Mouse (Mus musculus) cerebellum, postnatal 4 days (tissue): ENCODE data around the gene Igfbp6.

Source experiments
- DNase-seq, 2 experiments: peaks; one replicate each; pipeline ENCODE4 v3.0.0; 2022; ENCODE audit warnings: low spot score in 2 of 2, mixed read lengths in 1 of 2

The Igfbp6 gene

DNA sequence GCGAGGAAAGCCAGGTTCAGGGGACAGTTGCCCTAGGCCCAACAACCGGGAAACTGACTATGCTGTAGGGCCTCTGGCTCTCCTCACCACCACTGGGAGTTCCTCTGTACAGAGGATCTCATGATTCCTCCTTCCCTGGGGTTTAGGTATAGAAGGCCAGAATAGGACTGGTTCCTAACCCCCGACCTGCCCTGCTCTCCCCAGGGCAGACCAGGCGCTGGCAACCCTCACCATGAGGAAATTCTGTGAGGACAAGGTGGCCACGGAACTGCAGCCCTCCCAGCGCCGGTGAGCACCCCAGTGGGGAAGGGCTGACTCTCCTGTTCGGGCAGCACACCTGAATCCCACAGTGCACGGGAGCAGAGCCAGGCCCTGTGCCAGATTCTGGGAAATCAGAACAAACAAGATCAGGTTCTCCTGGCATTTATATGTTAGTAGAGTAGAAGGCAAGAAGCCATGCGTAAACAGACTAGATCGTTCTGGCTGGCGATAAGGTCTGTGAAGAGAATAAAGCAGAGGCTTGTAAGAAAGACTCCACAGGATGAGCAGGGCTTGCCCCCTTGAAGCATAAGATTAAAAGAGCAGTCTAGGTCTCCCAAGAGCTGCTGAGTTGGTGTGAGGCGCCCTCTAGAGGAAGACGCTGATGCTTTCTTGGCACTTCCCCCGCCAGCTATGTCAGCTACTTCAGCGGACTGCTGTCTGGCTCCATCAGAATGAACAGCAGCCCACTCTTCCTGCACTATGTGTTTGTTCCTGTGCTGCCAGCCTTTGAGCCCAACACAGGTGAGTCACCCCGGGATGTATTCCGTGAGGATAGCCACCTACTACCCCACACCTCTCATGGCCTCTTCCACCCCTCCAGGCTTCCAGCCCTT is 35.3 kb upstream of the Igfbp6 start:
- peak; percentile 67 to 82 for DNase-seq

DNA sequence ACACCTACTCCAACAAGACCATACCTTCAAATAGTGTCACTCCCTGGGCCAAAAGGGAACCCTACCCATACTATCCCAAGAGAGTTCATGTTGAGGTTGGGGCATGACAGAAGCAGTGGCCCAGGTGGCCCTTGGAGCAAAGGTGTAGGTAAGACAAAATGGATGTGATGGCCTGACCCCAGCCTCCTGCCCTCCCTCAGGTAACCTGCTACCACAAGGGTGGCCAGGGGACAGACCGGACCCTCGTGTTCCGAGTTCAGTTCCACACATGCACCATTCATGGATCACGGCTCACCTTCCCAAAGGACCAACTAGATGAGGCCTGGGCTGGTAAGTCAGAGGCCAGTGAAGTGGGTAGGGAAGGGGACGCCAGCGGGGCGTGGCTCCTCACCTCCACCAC is 33.9 kb upstream of the Igfbp6 start:
- DNase-seq: no peak

DNA sequence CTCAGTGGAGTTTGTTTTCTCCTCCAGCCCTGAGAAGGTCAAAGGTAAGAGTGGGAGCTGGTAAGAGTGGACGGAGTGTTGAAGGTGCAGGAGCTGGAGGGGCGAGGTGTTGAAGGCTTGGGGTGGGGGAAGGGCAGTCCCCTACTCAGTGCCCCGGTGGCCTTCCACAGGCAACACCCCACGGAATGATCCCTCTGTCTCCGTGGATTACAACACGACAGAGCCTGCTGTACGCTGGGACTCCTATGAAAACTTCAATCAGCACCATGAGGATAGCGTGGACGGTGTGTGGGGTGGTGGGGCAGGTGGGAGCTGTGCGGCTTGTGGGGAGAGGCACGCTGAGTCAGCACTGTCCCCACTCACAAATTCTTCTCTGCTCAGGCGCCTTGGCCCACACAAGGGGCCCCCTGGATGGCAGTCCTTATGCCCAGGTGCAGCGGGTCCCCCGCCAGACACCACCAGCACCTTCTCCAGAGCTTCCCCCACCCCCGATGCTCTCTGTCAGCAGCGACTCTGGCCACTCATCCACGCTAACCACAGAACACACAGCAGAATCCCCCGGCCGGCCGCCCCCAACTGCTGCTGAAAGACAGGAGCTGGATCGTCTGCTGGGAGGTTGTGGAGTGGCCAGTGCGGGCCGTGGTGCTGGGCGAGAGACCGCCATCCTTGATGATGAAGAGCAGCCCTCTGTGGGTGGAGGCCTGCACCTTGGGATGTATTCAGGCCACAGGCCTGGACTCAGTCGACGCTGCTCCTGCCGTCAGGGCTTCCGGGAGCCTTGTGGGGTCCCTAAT is 33.3 kb upstream of the Igfbp6 start:
- no peak for DNase-seq

DNA sequence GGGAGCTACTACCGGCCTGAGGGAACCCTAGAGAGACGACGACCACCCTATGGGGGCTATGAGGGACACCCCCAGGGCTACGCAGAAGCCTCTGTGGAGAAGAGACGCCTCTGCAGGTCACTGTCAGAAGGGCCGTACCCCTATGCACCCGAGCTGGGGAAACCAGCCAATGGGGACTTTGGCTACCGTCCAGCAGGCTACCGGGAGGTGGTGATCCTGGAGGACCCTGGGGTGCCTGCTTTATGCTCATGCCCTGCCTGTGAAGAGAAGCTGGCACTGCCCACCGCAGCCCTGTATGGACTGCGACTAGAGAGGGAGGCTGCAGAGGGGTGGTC is 32.7 kb upstream of the Igfbp6 start:
- no peak for DNase-seq

DNA sequence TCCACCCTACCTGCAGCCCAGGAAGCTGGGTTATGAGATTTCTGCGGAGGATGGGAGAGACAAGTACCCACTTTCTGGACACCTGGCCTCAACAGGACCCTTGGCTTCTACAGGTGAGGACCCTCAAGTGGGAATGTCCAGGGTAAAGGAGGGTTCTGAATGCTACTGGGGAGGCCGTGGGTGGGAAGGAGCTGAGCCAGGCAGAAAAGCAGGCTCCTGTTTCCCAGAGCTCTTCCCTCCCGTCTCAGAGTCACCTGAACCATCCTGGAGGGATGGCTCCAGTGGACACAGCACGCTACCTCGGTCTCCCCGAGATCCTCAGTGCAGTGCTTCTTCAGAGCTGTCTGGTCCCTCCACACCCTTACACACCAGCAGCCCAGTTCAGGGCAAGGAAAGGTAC is 32.0 kb upstream of the Igfbp6 start:
- DNase-seq: no peak

DNA sequence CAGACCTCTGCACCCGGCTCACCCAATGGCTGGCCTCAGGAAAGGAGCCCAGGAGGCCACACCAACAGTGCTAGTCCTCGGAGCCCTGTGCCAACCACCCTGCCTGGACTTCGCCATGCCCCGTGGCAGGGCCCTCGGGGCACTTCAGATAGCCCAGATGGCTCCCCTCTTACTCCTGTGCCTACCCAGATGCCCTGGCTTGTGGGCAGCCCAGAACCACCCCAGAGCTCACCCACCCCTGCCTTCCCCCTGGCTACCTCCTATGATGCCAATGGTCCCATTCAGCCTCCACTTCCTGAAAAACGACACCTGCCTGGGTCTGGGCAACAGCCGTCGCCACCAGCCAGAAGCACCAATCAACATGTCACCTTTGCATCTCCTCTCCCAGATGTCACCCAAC is 31.3 kb upstream of the Igfbp6 start:
- DNase-seq: no peak

DNA sequence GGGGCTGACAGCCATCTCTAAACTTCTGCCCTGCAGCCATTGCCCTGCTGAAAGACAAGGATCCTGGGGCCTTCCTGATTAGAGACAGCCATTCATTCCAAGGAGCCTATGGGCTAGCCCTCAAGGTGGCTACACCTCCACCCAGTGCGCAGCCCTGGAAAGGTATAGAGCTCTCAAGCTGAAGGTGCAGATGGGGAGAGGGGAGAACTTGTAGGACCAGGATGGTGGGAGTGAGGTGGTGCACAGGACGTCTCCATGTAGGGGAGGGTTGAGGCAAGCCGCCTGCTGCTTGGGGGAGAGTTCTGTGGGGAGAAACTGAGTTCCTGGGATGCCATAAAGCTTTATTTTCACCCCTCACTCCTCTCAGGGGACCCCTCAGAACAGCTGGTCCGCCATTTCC is 30.5 kb upstream of the Igfbp6 start:
- DNase-seq: no peak

DNA sequence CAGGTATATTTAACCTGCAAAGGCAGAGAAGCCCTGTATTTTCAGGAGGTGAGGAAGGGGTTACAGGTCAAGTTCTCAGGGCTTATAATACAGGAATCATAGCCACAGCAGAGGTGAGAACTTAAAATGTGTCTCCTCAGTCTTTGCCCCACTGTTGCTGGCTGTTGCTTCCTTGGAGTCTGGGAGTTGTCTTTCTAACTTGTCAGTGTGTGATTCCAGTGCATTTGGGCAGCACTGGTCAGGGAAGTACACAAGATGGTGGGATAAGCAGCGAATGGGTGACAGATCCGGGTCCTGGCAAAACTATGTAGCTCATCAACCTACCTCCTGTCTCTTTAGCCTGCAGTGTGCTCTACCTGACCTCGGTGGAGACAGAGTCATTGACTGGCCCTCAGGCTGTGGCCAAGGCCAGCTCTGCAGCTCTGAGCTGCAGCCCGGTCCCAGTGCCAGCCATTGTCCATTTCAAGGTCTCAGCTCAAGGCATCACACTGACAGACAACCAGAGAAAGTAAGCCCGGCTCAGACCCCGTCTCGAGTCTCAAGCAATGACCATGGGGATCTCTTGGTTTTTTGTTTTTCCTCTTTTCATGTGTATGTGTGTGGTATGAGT is 29.4 kb upstream of the Igfbp6 start:
- no peak for DNase-seq

DNA sequence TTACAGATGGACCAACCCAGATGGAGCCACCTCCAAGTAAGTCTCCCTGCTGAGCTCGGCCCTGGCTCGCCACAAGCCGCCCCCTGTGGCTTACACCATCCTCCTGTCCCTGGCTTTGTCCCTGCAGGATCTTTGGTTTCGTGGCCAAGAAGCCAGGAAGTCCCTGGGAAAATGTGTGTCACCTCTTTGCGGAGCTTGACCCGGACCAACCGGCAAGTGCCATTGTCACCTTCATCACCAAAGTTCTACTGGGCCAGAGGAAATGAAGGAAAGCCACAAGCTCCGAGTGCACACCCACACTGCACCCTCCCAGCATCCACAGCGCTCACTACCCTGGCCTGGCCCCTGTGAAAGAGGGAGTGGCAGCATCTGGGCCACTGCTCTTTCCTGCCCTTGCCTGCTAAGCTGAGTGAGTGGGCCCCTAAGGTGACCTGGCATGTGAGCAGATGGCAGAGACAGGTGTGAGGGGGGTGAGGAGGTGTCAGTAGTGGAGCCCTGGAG is 28.4 kb upstream of the Igfbp6 start:
- DNase-seq: no peak

DNA sequence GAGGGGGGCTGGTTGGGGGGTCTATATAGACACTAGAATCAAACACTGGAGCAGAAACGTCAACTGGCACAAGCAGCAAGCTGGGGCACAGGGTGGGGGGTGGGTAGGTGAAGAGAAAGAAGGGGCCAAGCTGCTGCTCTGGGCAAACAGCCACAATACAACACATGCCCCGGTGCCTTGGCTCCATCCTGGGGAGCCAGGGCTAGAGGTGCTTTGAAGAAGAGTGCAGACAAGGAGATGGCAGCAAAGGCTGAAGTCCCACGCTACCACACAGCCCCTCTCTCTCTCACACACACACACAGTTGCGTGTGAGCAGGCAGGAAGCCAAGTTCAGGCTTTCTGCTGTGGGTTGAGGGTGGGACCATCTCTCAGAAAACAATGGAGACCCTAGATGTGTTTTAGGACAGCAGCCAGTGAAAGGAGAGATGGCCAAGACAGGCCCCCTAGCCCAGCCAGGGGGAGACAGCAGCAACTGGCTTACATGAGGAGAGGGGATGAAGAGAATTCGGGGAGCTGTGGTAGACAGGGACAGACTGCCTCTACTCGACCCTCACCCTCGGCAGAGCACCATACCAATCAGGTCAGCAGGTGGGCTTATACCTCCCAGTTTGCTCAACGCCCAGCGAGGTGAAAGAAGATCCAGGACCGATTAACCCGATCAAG is 27.3 kb upstream of the Igfbp6 start:
- peak in 1 of 2 experiments; percentile 69 for DNase-seq

DNA sequence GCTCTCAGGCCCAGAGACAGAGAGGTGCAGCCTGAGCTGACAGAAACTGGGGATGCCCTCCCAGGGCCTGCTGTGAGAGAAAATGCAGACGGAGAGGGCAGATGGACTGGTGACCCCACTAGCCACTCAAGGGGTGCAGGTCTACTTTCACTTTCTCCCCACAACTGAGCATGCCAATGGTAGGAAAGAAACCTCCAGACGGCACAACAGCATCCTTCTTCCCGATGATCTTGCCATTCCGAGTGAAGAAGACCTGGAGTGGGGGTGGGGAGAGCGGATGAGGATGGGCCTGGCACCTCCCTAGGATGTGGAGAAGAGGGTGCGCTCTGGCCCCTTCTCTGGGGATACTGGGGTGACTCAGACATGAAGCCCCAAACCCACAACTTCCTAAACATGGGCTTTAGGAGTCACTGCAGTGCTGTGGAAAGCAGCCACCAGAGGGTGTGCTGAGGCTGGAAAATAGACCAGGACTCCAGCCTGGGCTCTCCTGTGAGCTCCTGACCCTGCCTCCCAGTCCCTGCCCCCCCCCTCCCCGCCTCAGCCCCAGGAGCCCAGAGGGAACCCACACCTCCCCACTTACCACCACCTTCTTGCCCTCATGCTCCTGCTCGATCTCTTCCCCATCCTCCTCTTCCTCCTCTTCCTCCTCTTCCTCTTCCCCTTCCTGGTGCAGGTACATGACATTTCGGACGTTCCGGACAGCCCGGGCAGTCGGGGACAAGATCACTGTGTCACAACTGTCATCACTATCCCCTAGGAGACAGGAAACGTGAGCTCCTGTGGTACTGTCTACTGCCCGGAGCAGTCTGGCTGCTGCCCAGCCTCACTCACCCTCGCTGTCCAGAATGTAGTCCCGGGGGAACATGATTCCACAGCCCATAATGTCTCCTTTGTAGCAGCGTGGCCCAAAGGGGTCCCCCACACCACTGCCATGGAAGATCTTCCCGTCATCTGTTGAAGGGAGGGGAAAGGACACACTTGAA is 26.4 kb upstream of the Igfbp6 start:
- DNase-seq: no peak

DNA sequence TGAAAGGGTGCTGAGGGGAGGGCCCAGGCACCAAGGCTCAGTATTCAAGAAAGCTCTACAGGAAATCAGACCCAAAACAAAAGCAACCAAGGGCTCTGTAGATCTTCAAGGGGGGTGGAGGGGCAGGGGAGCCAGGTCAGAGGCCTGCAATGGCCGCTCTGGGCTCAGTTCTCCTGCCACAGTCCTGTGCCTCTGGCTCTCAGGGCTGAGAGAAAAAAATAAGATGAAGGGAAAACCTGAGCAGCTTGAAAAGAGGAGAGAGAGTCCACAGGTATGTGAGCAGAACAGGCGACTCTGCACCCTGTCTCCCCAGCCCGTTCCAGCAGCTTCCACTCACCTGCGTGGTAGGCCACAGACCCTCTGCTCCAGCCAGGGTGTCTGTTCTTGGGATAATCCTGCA is 25.6 kb upstream of the Igfbp6 start:
- DNase-seq: no peak

DNA sequence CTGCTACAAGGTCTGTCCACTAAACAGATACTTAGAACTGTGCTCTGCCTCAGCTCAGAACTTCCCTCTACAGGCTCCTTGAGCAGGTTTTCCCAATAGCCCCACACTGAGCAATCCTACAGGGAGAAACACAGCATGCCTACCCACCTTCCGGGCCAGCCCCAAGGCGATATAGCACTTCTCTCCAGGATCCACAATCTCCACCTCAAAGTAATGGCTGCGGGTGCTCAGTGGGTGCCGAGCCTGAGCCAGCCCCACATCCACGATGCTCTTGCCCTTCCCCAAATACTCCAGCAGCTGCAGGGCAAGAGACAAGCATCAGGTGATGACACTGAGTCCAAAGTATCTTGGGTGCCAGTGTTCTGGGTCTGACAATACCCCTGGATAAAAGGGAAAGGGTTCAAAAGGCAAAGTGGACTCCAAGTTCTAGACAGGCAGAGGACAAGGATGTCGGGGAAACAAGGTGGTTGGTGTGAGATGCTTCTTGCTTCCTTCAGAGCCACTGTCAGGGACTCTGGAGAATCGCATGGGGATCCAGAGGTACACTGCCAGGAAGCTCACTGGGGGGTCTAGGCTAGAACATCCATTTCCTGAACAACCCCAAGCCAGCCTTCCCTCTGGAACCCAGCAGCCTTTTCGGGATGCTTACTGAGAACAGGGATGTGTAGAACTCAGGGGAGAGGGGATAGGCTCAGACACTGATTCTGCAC is 24.9 kb upstream of the Igfbp6 start:
- DNase-seq: no peak

DNA sequence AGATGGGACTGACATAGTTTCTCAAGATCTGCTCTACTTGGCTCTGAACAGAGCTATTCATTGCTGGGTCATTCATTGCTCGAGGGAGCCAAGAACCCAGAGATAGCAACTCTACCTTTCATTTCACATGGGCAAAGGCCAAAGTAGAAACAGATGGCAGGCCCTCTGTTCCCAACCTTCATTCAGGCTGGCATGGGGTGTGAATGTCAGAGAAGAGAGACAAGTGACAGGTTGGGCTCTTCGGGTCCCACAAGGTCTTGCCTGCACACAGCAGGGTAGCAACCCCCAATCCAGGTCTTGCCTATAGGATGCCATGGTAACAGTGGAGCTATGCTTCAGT is 24.4 kb upstream of the Igfbp6 start:
- DNase-seq: no peak

DNA sequence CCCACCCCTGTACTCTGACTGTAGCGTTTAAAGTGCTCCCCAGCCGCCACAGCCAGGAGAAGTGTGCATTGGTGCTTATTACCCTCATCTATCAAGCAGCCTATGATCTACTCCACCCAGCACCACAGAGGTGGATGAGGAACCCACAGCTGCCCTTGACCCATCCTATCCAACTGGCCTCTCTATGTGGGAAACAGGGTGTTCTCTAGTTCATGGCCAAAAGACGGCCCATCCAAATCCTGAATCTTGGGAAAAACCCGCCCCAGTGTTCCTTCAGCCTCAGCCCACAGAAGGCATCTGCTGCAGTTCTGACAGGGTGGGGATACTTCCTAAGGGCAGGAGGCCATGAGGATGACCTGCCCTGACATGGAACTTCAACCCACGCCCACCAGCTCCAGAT is 23.6 kb upstream of the Igfbp6 start:
- DNase-seq: no peak

DNA sequence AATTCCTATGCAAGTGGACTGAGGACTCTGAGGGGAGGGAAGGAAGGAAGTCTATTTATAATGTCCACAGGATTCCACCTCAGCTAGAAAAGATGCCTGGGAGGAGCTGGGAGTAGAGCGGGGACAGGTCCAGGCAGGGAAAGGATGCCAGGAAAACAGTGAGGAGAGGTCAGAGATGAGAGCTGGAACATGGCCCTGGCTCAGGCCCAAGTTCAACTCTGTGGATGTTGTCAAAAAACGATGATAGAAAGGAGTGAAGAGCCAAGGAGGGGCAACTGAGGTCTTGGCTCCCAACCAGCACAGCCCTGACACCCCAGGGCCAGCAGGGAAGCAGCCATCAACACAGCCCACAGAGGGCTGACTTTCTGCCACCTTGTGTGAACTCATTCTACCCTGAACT is 17.9 kb upstream of the Igfbp6 start:
- no peak for DNase-seq

DNA sequence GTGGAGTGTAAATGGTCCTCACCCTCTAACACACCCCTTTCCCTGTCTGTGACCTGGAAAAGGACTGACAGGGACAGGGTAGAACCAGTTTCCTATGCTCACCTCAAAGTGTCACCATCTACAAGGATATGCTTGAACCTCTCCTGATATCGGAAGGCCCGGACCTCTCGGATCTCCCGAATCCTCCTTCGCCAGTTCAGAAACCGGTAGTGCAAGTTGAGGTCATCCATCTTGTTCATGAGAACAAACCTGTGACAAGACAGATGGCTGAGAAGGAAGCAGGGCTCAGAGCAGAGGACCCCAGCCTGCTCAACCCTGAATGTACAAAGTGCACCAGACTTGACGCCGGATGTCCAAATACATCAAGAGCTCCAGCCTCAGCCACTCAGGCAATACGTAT is 10.8 kb upstream of the Igfbp6 start:
- no peak for DNase-seq

DNA sequence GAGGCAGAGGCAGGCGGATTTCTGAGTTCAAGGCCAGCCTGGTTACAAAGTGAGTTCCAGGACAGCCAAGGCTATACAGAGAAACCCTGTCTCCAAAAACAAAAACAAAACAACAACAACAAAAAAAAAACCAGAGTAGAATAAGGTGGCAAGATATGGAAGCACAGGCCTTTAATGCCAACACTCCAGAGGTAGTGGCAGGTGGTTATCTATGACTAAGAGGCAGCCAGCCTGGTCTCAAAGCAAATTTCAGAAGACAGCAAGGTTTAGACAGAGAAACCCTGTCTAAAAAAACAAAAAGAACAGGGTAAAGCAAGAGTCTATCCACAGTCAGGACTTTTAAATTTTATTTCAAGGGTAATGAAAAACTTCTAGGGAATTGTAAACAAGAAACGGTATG is 9.5 kb upstream of the Igfbp6 start:
- no peak for DNase-seq

DNA sequence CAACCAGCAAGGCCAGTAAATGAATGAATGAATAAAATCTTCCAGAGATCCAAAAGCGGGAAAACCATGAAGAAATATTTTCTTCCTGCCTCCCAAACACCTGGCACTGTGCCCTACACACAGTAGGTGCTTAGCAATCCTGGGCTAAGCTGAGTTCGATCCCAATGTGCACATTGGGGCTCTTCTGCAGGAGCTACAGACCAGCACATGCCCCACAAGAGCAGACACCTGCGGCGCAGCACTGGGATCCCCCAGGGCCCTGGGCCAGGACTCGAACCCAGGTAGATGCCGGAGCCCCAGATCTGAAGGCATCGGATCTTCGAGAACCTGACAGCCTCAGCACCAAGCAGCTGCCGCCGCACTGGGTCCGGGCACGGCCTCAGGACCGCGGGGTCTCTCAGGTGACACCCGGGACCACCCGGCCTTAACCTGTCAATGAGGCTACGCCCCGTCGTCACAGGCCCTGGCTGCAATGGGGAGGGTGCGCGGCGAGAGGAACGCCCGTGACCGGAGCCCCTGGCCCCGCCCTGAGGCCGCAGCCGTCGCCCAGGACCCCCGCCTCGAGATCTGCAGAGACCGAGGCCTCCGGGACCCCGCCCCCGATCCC is 8.5 kb upstream of the Igfbp6 start:
- no peak for DNase-seq
